Mouse (Mus musculus): ENCODE data around the gene Ube2cbp.

GRCm38 (mm10) chr9:86475956-86476355 is 11.2 kb upstream of the Ube2cbp start:
- no peak for TF ChIP-seq CTCF (conservative IDR thresholded peaks at IDR 0.05; ENCODE audit: low read length)
- TF ChIP-seq POU5F1 (IDR thresholded peaks at IDR 0.05; ENCODE audit: borderline replicate concordance, low read length) = no peak
- no peak for TF ChIP-seq NANOG (IDR thresholded peaks at IDR 0.05; ENCODE audit: borderline replicate concordance, low read length)

Data from E14TG2a.4 (cell line).